Mouse (Mus musculus) lung, adult 2 months (tissue): ENCODE results near the gene Unc5a.

Experiments used
- CTCF ChIP-seq: fragments of 200-500 bp; IDR thresholded peaks from 2 replicates; pipeline ENCODE4 v1.5.1; 2011; ENCODE audit warnings: mild to moderate bottlenecking, low read length, control low read depth; ENCODE audit not compliant: insufficient read depth
- POLR2A ChIP-seq: fragments of 200-500 bp; IDR thresholded peaks from 2 replicates; pipeline ENCODE4 v1.6.1; 2011; ENCODE audit warnings: low read depth, mild to moderate bottlenecking, control low read depth, low read length, borderline replicate concordance; ENCODE audit errors: extremely low read depth

DNA sequence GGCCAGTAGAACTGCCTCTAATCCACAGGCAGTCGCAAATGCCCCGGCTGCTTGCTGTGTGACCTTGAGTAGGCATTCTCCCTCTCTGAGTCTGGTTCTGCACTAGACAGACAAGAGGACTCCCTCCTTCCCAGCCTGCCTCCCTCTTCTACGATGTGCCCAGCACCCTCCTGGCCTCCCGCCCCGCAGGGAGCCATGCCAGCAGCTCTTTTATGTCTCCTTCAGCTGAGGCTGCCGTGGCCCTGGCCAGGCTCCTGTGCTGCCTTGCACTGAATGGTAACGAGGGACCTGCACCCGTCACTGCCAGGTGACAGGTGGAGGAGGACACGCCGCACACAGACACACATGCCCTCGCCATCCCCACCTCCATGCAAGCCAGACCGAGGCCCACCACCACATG is 31.7 kb downstream of the Unc5a start:
- no peak for TF ChIP-seq POLR2A
- no peak for TF ChIP-seq CTCF
